Mouse (Mus musculus) myocyte (in vitro differentiated cells): ENCODE results near the gene Cyp2b10. TPM values are rescaled to one million over a fixed set of nuclear protein-coding genes. Genes with fewer than 3 reads are reported as not detected.
A peak's percentile ranks its signal among the peaks of the same experiment; 100 is the strongest.

Experiments used
- H3K27me3 ChIP-seq: one replicate; pipeline ENCODE4 v1.6.1; 2011; ENCODE audit not compliant: control insufficient read depth, insufficient read depth, insufficient read length
- H3K36me3 ChIP-seq: one replicate; pipeline ENCODE4 v1.6.1; 2011; ENCODE audit not compliant: control insufficient read depth, insufficient read depth
- H3K4me2 ChIP-seq: one replicate; pipeline ENCODE4 v1.6.1; 2011; ENCODE audit warnings: low read depth, control low read depth
- H3K4me3 ChIP-seq: one replicate; pipeline ENCODE4 v1.5.1; 2011; ENCODE audit warnings: mild to moderate bottlenecking, control low read depth, moderate library complexity
- H3K79me2 ChIP-seq: one replicate; pipeline ENCODE4 v1.6.1; 2011; ENCODE audit not compliant: control insufficient read depth, insufficient read depth
- H3ac ChIP-seq: one replicate; pipeline ENCODE4 v1.6.1; 2011; ENCODE audit not compliant: control insufficient read depth, insufficient read length
- CEBPB ChIP-seq: IDR thresholded peaks from 2 replicates; pipeline ENCODE4 v1.6.1; 2011; ENCODE audit warnings: mild to moderate bottlenecking, moderate library complexity; ENCODE audit not compliant: poor library complexity, insufficient read depth, severe bottlenecking
- E2F4 ChIP-seq: IDR thresholded peaks from one replicate; pipeline ENCODE4 v1.6.1; 2011; ENCODE audit warnings: mild to moderate bottlenecking, control low read depth, moderate library complexity; ENCODE audit not compliant: insufficient read depth
- MAX ChIP-seq: IDR thresholded peaks from one replicate; pipeline ENCODE4 v1.6.1; 2011; ENCODE audit warnings: low read depth, mild to moderate bottlenecking, control low read depth
- MYOD1 ChIP-seq, 3 experiments: IDR thresholded peaks; one replicate each; pipeline ENCODE4 v1.6.1; 2011; ENCODE audit warnings: control low read depth in 2 of 3, low read depth in 2 of 3, mild to moderate bottlenecking in 2 of 3, moderate library complexity in 1 of 3; ENCODE audit not compliant: insufficient read length in 2 of 3, control insufficient read depth in 1 of 3
- MYOG ChIP-seq, 3 experiments: IDR thresholded peaks; one replicate each; pipeline ENCODE4 v1.6.1; 2011; ENCODE audit warnings: control low read depth in 2 of 3, low read depth in 2 of 3, mild to moderate bottlenecking in 2 of 3; ENCODE audit not compliant: insufficient read length in 2 of 3, control insufficient read depth in 1 of 3, insufficient read depth in 1 of 3
- POLR2A ChIP-seq: IDR thresholded peaks from one replicate; pipeline ENCODE4 v1.6.1; 2011; ENCODE audit warnings: low read depth, mild to moderate bottlenecking, control low read depth, moderate library complexity; ENCODE audit not compliant: insufficient read length
- POLR2AphosphoS2 ChIP-seq: IDR thresholded peaks from one replicate; pipeline ENCODE4 v1.6.1; 2011; ENCODE audit warnings: low read depth, control low read depth; ENCODE audit not compliant: insufficient read length
- SRF ChIP-seq: IDR thresholded peaks from one replicate; pipeline ENCODE4 v1.6.1; 2011; ENCODE audit warnings: low read depth; ENCODE audit not compliant: control insufficient read depth, insufficient read length
- TCF12 ChIP-seq: IDR thresholded peaks from one replicate; pipeline ENCODE4 v1.6.1; 2011; ENCODE audit warnings: mild to moderate bottlenecking, control low read depth; ENCODE audit not compliant: poor library complexity, insufficient read depth, severe bottlenecking
- TCF3 ChIP-seq: IDR thresholded peaks from one replicate; pipeline ENCODE4 v1.6.1; 2011; ENCODE audit warnings: low read depth, control low read depth; ENCODE audit not compliant: insufficient read length
- USF1 ChIP-seq: IDR thresholded peaks from one replicate; pipeline ENCODE4 v1.6.1; 2011; ENCODE audit warnings: low read depth, mild to moderate bottlenecking, control low read depth, moderate library complexity
- polyA plus RNA-seq: library from polyadenylated mRNA; unstranded; fragments of >200 nt; fragmentation: generic; extraction: Trizol; gene quantifications from one replicate; pipeline ENCODE4 v1.2.1, GENCODE M21; 2012; ENCODE audit warnings: missing spikeins

Cyp2b10 gene
- polyA plus RNA-seq, 1 experiment, result 0.02 TPM

DNA sequence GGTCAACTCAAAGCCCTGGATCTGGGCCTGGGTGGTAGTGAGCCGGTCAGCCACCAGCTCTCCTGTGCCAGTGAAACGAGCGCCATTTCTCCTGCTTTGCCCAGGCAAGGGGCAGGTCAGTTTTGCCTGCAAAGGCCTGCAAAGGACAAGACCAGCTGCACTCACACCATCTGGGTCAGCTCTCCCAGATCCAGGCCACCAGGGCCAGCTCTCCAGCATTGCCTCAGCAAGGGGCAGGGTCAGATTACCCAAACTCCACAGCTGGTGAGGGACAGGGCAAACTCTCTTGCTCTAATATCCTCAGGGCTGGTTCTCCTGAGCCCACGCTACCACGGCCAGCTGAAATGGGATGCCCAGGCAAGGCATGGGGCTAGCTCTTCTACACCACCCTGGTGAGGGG, 4.3 kb upstream of the Cyp2b10 start:
- Histone ChIP-seq H3K27me3 (no peaks in the 10 kb centered on the region), H3K79me2 (no peaks in the 10 kb centered on the region), H3ac (no peak overlapping the region), H3K36me3 (no peaks in the 10 kb centered on the region), H3K4me2 (no peak overlapping the region), H3K4me3 (no peak overlapping the region)
- TF ChIP-seq MYOD1 (IDR thresholded peaks at IDR 0.05; ENCODE audit: control insufficient read depth in 1 of 3, insufficient read length in 2 of 3, low read depth in 2 of 3) (peak in 2 of 3 experiments; percentile 58 to 67), MYOG (IDR thresholded peaks at IDR 0.05; ENCODE audit: control insufficient read depth in 1 of 3, insufficient read depth in 1 of 3, insufficient read length in 2 of 3, low read depth in 2 of 3) (peak in 1 of 3 experiments; percentile 64), CEBPB (no peak)

DNA sequence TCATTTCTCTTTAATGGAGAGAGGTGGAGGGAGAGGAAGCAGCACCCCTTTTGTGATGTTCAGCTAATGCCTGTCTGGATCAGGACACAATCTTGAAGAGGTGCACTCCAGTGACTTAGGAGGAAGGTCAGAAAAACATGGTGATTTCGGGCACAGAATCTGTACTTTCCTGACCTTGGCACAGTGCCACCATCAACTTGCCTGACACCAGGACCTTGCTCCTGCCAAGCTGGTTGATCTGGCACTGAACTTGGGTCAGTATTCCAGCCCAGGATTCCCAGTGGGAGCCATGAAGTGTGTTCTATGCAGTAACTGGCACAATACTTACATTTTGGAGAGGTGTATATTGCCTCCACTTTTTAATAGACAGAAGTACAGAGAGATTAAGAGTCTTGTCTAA, 2.3 kb upstream of the Cyp2b10 start:
- Histone ChIP-seq H3K27me3 (no peaks in the 10 kb centered on the region), H3K4me3 (no peak overlapping the region), H3K79me2 (no peaks in the 10 kb centered on the region), H3K4me2 (no peak overlapping the region), H3K36me3 (no peaks in the 10 kb centered on the region), H3ac (no peak overlapping the region)
- no peak for TF ChIP-seq TCF12

DNA sequence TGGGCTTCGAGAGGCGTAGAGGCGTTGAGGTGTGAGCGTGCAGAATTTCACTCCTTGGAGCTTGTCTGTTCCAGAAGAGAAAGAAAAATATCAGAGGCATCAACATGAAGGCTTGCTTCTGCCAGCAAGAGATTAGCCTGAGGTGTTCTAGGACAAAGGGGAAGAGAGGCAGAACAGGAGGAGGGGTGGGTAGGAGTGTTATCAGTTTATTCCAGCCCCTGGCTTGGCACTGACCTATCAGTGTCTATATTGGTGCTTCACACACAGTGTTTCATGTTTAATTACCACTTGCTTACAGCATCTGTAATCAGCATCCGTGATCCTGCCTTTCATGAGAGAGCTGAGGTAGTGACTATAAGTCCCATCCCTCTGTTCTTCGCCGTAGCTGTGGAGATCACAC, 644 bp downstream of the Cyp2b10 start:
- Histone ChIP-seq H3K36me3 (no peaks in the 10 kb centered on the region), H3K4me2 (no peak overlapping the region), H3K4me3 (no peak overlapping the region), H3ac (no peak overlapping the region), H3K27me3 (no peaks in the 10 kb centered on the region), H3K79me2 (no peaks in the 10 kb centered on the region)
- no peak for TF ChIP-seq MAX
- no peak for TF ChIP-seq POLR2AphosphoS2
- TF ChIP-seq MYOD1 (IDR thresholded peaks at IDR 0.05; ENCODE audit: control insufficient read depth in 1 of 3, insufficient read length in 2 of 3, low read depth in 2 of 3), result no peak
- no peak for TF ChIP-seq TCF12
- no peak for TF ChIP-seq CEBPB
- TF ChIP-seq USF1, result no peak
- TF ChIP-seq POLR2A, result no peak

DNA sequence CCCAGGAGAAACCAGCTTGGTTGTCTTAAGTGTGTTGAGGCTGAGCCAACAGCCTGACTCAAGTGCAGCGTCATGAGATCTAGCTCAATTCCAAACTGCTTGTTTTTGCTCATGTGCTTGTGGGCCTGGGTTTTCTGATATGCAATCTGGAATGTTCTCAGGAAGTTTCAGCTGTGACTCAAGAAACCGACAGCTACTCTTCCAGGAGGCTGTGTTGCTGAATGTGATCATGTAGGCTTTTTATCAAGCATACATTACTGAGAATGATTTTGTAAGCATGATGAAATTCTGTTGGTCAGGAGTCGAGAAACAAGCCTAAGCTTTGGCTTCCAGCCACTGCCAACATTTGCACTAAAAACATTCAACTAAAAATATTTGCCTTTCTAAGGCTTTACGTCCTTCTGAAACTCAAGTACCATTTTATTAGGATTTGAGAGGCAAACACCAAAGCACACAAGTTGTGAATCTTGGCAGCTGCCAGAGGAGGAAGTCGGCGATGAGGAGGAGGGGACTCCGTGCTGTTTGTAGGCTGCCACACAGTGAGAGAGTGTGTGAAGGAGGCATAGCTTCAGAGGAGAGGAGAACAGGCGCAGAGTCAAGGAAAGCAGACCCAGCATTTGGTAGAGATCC, 4.8 kb downstream of the Cyp2b10 start:
- Histone ChIP-seq H3K36me3 (no peaks in the 10 kb centered on the region), H3ac (no peak overlapping the region), H3K4me3 (no peak overlapping the region), H3K4me2 (peak overlapping the region; percentile 65), H3K79me2 (no peaks in the 10 kb centered on the region), H3K27me3 (peaks cover 6% of the 10 kb centered on the region)
- TF ChIP-seq TCF12 (no peak), MAX (no peak), CEBPB (no peak), E2F4 (no peak), POLR2A (no peak), MYOG (IDR thresholded peaks at IDR 0.05; ENCODE audit: control insufficient read depth in 1 of 3, insufficient read depth in 1 of 3, insufficient read length in 2 of 3, low read depth in 2 of 3) (no peak), MYOD1 (IDR thresholded peaks at IDR 0.05; ENCODE audit: control insufficient read depth in 1 of 3, insufficient read length in 2 of 3, low read depth in 2 of 3) (no peak)

DNA sequence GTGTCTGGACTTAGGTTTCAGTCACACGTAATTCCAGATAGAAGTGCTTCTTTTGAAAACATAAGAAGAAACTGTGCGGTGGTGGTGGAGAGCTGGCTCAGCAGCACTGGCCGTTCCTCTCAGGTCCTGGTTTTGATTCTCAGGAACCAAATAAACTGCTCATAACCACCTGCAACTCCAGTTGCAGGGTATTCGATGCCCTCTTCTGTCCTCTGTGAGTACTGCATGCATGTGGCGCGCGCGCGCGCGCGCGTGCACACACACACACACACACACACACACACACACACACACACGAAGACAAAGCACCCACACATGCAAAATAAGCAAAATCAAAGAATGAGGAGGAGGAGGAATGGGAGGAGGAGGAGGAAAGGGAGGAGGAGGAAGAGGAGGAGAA, 5.7 kb downstream of the Cyp2b10 start:
- Histone ChIP-seq H3K36me3 (no peaks in the 10 kb centered on the region), H3ac (no peak overlapping the region), H3K79me2 (no peaks in the 10 kb centered on the region), H3K27me3 (peaks cover 6% of the 10 kb centered on the region), H3K4me3 (no peak overlapping the region), H3K4me2 (no peak overlapping the region)
- TF ChIP-seq USF1 (no peak), TCF3 (no peak), MYOG (IDR thresholded peaks at IDR 0.05; ENCODE audit: control insufficient read depth in 1 of 3, insufficient read depth in 1 of 3, insufficient read length in 2 of 3, low read depth in 2 of 3) (no peak), POLR2AphosphoS2 (no peak), SRF (no peak), MYOD1 (IDR thresholded peaks at IDR 0.05; ENCODE audit: control insufficient read depth in 1 of 3, insufficient read length in 2 of 3, low read depth in 2 of 3) (no peak), E2F4 (no peak), MAX (no peak), TCF12 (no peak), CEBPB (no peak)
